Mouse (Mus musculus) G1E (cell line): ENCODE data around the gene Myo10.

Source experiments
- CTCF ChIP-seq: IDR thresholded peaks from 2 replicates; pipeline ENCODE4 v1.5.1; 2012; ENCODE audit warnings: low read depth, low read length, inconsistent platforms, mixed read lengths
- GATA1 ChIP-seq: IDR thresholded peaks from 2 replicates; pipeline ENCODE4 v1.6.1; 2012; ENCODE audit warnings: borderline replicate concordance, low read length, inconsistent platforms, mixed read lengths
- GATA2 ChIP-seq: IDR thresholded peaks from 2 replicates; pipeline ENCODE4 v1.6.1; 2012; ENCODE audit warnings: low read depth, low read length, inconsistent platforms, borderline replicate concordance
- TAL1 ChIP-seq: conservative IDR thresholded peaks from 2 replicates; pipeline ENCODE4 v1.6.1; 2012; ENCODE audit warnings: low read depth, low read length, inconsistent platforms, mixed read lengths

DNA sequence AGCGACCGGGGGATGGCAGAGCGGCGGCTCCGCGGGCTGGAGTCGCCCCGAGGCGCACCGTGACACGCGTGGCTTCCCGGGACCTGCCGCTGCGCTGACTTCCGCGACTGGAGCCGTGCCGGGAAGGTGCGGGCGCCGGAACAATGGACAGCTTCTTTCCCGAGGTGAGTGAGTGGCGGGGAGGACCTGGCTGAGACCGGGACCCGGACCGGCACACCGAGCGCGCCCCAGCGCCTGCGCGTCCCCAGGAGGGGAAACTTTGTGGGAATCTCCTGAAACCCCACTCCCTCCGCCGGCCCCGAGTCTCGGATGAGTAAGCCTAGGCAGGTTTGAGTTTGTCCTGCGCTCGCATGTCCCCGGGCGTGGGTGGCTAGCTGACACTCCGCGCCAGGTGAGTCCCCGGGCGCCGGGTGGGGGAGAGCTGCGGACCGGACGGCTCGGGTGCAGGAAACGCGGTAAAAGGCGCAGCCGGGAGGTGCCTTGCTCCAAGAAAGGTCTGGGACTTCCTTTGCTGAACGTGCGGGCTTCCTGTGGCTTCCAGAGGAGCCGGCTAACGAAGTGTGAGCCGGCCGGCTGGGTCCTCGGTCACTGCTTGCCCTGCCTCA lies 644 bp downstream of the Myo10 start:
- TF ChIP-seq TAL1 (no peak), CTCF (no peak), GATA1 (no peak), GATA2 (no peak)
